ENCODE assay signal across 8 mouse cellular contexts in the genomic region with DNA sequence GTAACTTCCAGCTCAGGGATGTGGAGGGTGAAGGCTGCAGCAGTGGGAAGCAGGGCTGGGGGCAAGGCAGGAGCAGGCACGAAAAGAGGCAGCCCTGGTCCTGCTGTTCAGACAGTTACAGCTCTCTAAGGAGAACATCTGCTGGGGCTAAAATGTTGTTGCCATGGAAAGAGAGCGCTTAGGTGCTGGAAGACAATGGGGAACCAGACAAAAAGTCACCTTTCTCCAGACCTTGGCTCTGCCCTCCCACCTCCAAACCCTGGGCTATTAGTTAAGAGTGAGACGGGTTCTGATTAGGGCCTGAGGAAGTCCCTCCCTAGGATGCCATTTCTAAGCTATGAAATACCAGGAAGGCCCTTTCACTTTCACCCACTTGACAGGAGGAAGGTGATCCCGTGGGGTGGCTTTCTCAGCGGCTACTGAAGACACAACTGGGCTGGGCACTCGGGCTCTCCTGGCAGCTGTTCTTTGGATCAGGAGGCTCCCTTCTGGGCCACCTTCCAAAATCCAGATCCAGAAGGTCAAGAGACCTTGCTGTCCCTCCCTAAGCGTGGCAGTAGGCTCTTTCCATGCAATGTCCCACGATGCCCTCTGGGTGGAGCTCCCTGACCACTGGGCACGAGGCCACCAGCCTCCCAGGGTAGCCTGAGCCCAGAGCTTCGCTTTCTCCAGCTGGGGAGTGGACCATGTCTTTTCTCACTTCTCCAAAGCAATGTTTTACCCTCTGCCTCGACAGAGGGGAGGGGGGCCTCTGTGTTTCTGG. TPM values are rescaled to one million over a fixed set of nuclear protein-coding genes. Genes with fewer than 3 reads are reported as not detected.
DNase-seq lines count a peak whose midpoint lies in the region; ATAC-seq and TF ChIP-seq lines count a peak whose summit lies in the region.

No protein-coding gene starts in this region.

- no peaks in the 10 kb centered on the region for H3K27me3 ChIP-seq in heart, embryonic 14.5 days (ENCODE audit: control insufficient read depth, insufficient read depth, low read length)

- no peak for DNase-seq in ES-E14 (ENCODE audit: low read depth, low spot score)
- peak; percentile 88 for DNase-seq in kidney, postnatal 14 days
- peak; percentile 82 for DNase-seq in lung, adult 2 months
- peak; percentile 87 for DNase-seq in ovary, postnatal 14 days (ENCODE audit: low spot score)
- DNase-seq in thymus, postnatal 14 days, result no peak

- H3K4me3 ChIP-seq in ES-E14 (ENCODE audit: insufficient read depth in 1 of 2, low read depth in 1 of 2, low read length in 2 of 2, poor library complexity in 1 of 2, severe bottlenecking in 1 of 2), result no peak overlapping the region
- no peak overlapping the region for H3K4me3 ChIP-seq in bone marrow, adult 2 months (replicated peaks; ENCODE audit: control insufficient read depth, low read depth, low read length)
- no peak overlapping the region for H3K4me3 ChIP-seq in heart, embryonic 14.5 days (ENCODE audit: control insufficient read depth in 1 of 2, insufficient read depth in 1 of 2, low read depth in 1 of 2, low read length in 2 of 2)
- peak overlapping the region; percentile 36 for H3K4me3 ChIP-seq in lung, adult 2 months (replicated peaks; ENCODE audit: extremely low read depth, low read depth, low read length)

- 13% methylated on average over 11 of the region's 11 CpGs for WGBS in bone marrow, adult 2 months
- 10% methylated on average over 11 of the region's 11 CpGs for WGBS in heart, embryonic 14.5 days
- WGBS in lung, adult 2 months, result 11% methylated on average over 11 of the region's 11 CpGs

- no peaks in the 10 kb centered on the region for H3K9me3 ChIP-seq in ES-E14 (ENCODE audit: control insufficient read depth, insufficient read depth, low read depth, low read length)
- H3K9me3 ChIP-seq in heart, embryonic 14.5 days (ENCODE audit: control insufficient read depth, low read length), result no peaks in the 10 kb centered on the region

- H3K4me2 ChIP-seq in heart, embryonic 14.5 days (ENCODE audit: low read length), result peak overlapping the region; percentile 49

- ATAC-seq in erythroid progenitor cell, adult 5-6 weeks (replicated peaks; ENCODE audit: low FRiP score, poor library complexity, severe bottlenecking), result peak; percentile 73
- peak; percentile 66; the same call in 1 of the 2 replicates for ATAC-seq in heart, embryonic 14.5 days (ENCODE audit: insufficient number of reproducible peaks, insufficient read depth, low FRiP score, low read depth)

- H3K9ac ChIP-seq in ES-E14 (ENCODE audit: insufficient read depth, low read depth, low read length, poor library complexity, severe bottlenecking), result no peak overlapping the region
- H3K9ac ChIP-seq in heart, embryonic 14.5 days (ENCODE audit: low read length), result 0 out of 2 replicates have a peak overlapping the region, but pooled peaks have one; percentile 55

- H3K27ac ChIP-seq in ES-E14 (ENCODE audit: insufficient read depth, low read depth, low read length, poor library complexity, severe bottlenecking), result peak overlapping the region; percentile 59; the same call in 1 of the 2 replicates
- H3K27ac ChIP-seq in bone marrow, adult 2 months (ENCODE audit: control insufficient read depth, insufficient read depth, low read depth, low read length, poor library complexity), result no peak overlapping the region
- no peak overlapping the region for H3K27ac ChIP-seq in heart, embryonic 14.5 days (replicated peaks in 1 of 2; ENCODE audit: control insufficient read depth in 1 of 2, insufficient read depth in 1 of 2, low read depth in 2 of 2, low read length in 2 of 2)

- peaks cover 34% of the 10 kb centered on the region for H3K36me3 ChIP-seq in ES-E14 (ENCODE audit: control insufficient read depth, insufficient read depth, low read length, poor library complexity, severe bottlenecking)
- H3K36me3 ChIP-seq in heart, embryonic 14.5 days (ENCODE audit: control insufficient read depth, insufficient read depth, low read length), result peaks cover 36% of the 10 kb centered on the region

- TF ChIP-seq POLR2A in bone marrow, adult 2 months (IDR thresholded peaks at IDR 0.05; ENCODE audit: borderline replicate concordance, control insufficient read depth, low read depth, low read length), result 0 out of 2 replicates have a peak, but pooled peaks have one; percentile 12
- TF ChIP-seq POLR2A in lung, adult 2 months (IDR thresholded peaks at IDR 0.05; ENCODE audit: borderline replicate concordance, extremely low read depth, low read depth, low read length), result peak; percentile 24; the same call in 1 of the 2 replicates

- H3K4me1 ChIP-seq in ES-E14 (ENCODE audit: control insufficient read depth in 2 of 2, insufficient read depth in 2 of 2, low read length in 2 of 2, poor library complexity in 1 of 2), result peaks cover 9 to 45% of the 10 kb centered on the region in 2 experiments
- no peaks in the 10 kb centered on the region for H3K4me1 ChIP-seq in bone marrow, adult 2 months (ENCODE audit: control insufficient read depth, insufficient read depth, low read length)
- H3K4me1 ChIP-seq in heart, embryonic 14.5 days (ENCODE audit: control insufficient read depth in 2 of 2, insufficient read depth in 2 of 2, low read length in 2 of 2), result peaks cover 0 to 6% of the 10 kb centered on the region in 2 experiments; a peak in 1 of 4 replicates
- peaks cover 6% of the 10 kb centered on the region for H3K4me1 ChIP-seq in lung, adult 2 months (ENCODE audit: control insufficient read depth, insufficient read depth, low read length)

- peak; percentile 92 for TF ChIP-seq CTCF in bone marrow, adult 2 months (IDR thresholded peaks at IDR 0.05; ENCODE audit: control insufficient read depth, insufficient read depth, low read length)
- TF ChIP-seq CTCF in lung, adult 2 months (IDR thresholded peaks at IDR 0.05; ENCODE audit: insufficient read depth, low read length), result peak; percentile 92

- in situ Hi-C loops in ES-E14 (cut with MboI; ENCODE audit: low sequenced_read_pairs in 2 of 2, unreplicated experiment in 2 of 2), result no loop called here

TF ChIP-seq in ES-E14, 5 proteins besides CTCF, POLR2A, EP300 and RAD21:
- TF ChIP-seq HCFC1 (IDR thresholded peaks at IDR 0.05; ENCODE audit: borderline replicate concordance, insufficient read depth, low read length) (no peak), CHD2 (IDR thresholded peaks at IDR 0.05; ENCODE audit: low read depth, low read length) (no peak), ZC3H11A (IDR thresholded peaks at IDR 0.05; ENCODE audit: borderline replicate concordance, low read depth, low read length) (0 out of 2 replicates have a peak, but pooled peaks have one; percentile 42), ZNF384 (IDR thresholded peaks at IDR 0.05; ENCODE audit: low read depth, low read length) (no peak)

RNA-seq across cellular contexts. Expression of a gene that starts 11.8 kb away (rescaled TPM):
- total RNA-seq in ES-E14 (2012; rRNA removed), result 45.2 and 47.6 TPM in 2 replicates
- polyA plus RNA-seq in bone marrow, adult 2 months (2011; ENCODE audit: insufficient read depth, insufficient read length, low replicate concordance, missing spikeins), result 44.2 and 78.7 TPM in 2 replicates
- total RNA-seq in erythroid progenitor cell, adult 5-6 weeks (2015; ENCODE audit: low replicate concordance), result 19.1 and 23.1 TPM in 2 replicates
- total RNA-seq in erythroid progenitor cell, adult 5-6 weeks (2017; ENCODE audit: low replicate concordance), result 13.3 and 17.6 TPM in 2 replicates
- polyA plus RNA-seq in heart, embryonic 14.5 days (2014; fragmentation: Nextera tagmentation; extraction: Ambion mirVana), result 13.6 and 15.7 TPM in 2 replicates
- 24.4 and 25.2 TPM in 2 replicates for polyA plus RNA-seq in lung, adult 2 months (2012; rRNA removed)

RNA-seq across cellular contexts. Expression of a gene that starts 20.7 kb away (rescaled TPM):
- 0.67 and 2.1 TPM in 2 replicates for total RNA-seq in ES-E14 (2012; rRNA removed)
- polyA plus RNA-seq in bone marrow, adult 2 months (2011; ENCODE audit: insufficient read depth, insufficient read length, low replicate concordance, missing spikeins), result 0.14 and 0.32 TPM in 2 replicates
- not detected in 2 replicates for total RNA-seq in erythroid progenitor cell, adult 5-6 weeks (2015; ENCODE audit: low replicate concordance)
- 0.13 and 0.23 TPM in 2 replicates for total RNA-seq in erythroid progenitor cell, adult 5-6 weeks (2017; ENCODE audit: low replicate concordance)
- polyA plus RNA-seq in heart, embryonic 14.5 days (2014; fragmentation: Nextera tagmentation; extraction: Ambion mirVana), result 0.24 and 0.38 TPM in 2 replicates
- 0.60 and 0.70 TPM in 2 replicates for polyA plus RNA-seq in lung, adult 2 months (2012; rRNA removed)

RNA-seq across cellular contexts. Expression of a gene that starts 46.0 kb away (rescaled TPM):
- total RNA-seq in ES-E14 (2012; rRNA removed), result 2.0 and 2.6 TPM in 2 replicates
- polyA plus RNA-seq in bone marrow, adult 2 months (2011; ENCODE audit: insufficient read depth, insufficient read length, low replicate concordance, missing spikeins), result 1.2 and 1.7 TPM in 2 replicates
- total RNA-seq in erythroid progenitor cell, adult 5-6 weeks (2015; ENCODE audit: low replicate concordance), result not detected in 2 replicates
- total RNA-seq in erythroid progenitor cell, adult 5-6 weeks (2017; ENCODE audit: low replicate concordance), result 0.13 TPM in 1 of 2 replicates, not detected in the other
- 8.9 and 9.0 TPM in 2 replicates for polyA plus RNA-seq in heart, embryonic 14.5 days (2014; fragmentation: Nextera tagmentation; extraction: Ambion mirVana)
- 15.1 and 16.3 TPM in 2 replicates for polyA plus RNA-seq in lung, adult 2 months (2012; rRNA removed)

Comparison
In these comparisons a context has a peak if more than half of its experiments do, and no peak if none do; other contexts are left out.
1. DNase-seq: peak in kidney, postnatal 14 days (single experiment), lung, adult 2 months (single experiment) and ovary, postnatal 14 days (single experiment); none in ES-E14 (single experiment) and thymus, postnatal 14 days (single experiment).